Mouse (Mus musculus) c-Kit-negative CD71-positive TER-119-positive erythroid progenitor cells, embryonic 14.5 days (primary cell): Measurements from ENCODE around the gene Art5.

Experiments used
- DNase-seq: peaks from one replicate; pipeline ENCODE4 v3.0.0-alpha.2; 2013; ENCODE audit warnings: low read depth, low spot score

The Art5 gene

DNA sequence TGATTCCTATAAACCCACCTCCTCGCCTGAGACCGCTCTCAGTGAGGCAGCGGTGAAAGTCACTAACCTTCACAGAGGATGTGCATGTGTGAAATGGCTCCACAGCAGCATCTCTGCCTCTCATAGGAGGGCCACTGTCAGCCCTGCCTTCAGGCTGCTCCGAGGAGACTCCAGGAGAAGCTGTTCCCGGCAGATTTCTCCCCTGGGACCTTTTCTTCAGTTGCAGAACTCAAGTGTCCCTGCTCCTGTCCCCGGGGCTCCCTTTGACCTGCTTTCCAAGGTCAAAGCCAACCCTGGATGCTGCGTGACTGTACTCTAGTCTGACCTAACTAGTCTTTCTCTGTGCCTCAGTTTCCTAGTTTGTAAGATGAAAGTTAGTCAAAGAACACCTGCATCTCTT lies at the start of gene Art5:
Art5 (minus strand) TSS at position 319 of the 400 bp plus-strand sequence.
- DNase-seq, result no peak

DNA sequence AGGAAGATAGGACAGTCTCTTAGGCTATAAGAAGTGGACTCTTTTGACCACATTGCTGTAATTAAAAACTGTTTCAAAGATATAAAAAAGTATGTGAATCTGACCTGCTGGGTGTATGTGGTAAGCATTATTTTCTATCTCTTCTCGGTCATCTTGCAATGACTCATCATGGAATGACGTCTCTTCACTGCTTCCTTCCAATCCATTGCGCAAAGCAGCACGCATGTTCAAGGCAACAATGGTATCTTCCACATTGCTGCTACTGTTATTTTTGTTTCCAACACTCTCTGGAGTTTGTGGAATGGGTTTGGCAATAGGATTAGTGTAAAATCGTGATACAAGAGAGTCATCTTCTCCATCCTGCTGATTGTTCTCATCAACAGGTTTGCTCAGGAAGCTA lies 44.4 kb upstream of the Art5 start:
- no peak for DNase-seq

DNA sequence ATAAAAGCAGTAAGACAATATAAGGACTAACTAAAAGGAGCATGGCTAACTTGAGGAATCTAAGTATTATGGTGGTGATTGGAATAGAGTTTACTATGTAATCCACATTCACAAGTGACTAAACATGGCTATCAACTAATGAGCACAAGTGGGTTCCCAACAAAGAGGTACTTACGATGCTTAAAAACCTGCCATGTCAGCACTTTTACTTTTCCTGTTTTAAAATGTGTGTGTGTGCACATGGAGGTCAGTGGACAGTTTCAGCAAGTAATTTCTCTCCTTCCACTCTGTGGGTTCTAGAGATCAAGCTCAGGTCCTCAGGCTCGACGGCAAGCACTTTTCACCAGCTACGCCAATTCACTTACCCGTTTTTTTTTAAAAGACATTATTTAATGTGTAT lies 28.6 kb upstream of the Art5 start:
- no peak for DNase-seq

DNA sequence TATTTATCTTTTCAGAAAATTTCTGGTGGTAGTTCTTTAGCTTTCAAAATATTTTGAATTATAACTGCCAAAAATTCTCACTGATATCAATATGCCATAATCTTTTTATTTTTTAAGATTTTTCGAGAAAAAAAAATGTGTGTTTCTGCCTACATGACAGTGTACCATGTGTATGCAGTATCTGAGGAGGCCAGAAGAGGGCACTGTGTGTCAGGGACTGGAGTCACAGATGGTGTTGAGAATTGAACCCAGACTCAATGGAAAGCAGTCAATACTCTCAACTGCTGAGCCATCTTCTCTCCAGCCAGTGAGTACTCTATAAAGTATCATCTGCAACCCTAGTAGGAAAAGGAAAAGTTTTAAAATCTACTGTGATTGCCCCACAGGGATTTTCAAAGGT lies 28.2 kb upstream of the Art5 start:
- DNase-seq, result peak; percentile 37

DNA sequence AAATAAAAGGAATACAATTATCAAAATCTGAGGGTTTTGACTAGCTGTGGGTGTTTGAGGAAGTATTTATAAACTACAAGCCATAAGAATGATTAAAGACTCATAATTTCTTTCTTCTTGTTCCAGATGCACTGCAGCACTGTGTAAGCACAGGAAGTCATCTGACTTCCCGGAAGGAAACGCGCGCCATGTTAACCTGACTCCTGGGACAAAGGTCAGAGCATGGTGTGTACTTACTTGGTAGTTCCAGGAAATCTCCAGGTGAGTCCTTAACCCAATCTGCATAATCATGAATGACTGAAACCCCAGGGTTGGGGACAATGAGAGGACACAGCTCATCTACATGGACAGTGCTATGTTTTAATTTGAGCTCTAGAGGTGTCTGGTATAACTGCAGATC lies 23.1 kb upstream of the Art5 start:
- no peak for DNase-seq

DNA sequence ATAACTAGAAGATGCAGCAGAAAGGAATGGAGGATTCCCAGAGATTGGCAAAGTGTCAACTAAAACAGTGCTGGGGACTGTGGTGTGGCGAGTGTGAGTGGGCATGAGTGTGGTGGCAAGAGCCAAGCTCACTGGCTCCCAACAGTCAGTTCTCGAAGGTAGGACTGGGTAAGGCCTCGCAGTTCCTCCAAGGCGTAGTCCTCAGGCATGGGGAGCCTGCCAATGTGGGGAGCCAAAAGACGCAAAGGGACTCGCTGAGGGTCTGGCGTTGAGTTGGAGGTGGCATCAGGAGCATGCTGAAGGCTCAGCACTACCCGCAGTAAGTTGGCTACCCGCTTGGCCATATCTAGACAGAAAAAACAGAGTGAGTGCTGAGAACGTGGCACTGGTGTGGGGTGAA lies 11.0 kb upstream of the Art5 start:
- no peak for DNase-seq

DNA sequence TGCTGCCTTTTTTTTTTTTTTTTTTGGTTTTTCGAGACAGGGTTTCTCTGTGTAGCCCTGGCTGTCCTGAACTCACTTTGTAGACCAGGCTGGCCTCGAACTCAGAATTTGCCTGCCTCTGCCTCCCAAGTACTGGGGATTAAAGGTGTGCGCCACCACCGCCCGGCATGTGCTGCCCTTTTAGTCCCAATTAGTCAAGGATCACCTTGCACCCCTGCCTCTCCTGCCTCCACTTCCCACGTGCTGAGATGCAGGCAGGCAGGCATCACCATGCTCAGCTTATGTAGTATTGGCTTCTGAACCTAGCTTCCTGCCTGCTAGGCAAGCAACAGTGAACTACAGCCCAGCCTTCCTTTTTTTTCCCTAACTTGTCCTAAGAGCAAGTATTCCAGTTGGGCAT lies 8.1 kb upstream of the Art5 start:
- DNase-seq, result no peak

DNA sequence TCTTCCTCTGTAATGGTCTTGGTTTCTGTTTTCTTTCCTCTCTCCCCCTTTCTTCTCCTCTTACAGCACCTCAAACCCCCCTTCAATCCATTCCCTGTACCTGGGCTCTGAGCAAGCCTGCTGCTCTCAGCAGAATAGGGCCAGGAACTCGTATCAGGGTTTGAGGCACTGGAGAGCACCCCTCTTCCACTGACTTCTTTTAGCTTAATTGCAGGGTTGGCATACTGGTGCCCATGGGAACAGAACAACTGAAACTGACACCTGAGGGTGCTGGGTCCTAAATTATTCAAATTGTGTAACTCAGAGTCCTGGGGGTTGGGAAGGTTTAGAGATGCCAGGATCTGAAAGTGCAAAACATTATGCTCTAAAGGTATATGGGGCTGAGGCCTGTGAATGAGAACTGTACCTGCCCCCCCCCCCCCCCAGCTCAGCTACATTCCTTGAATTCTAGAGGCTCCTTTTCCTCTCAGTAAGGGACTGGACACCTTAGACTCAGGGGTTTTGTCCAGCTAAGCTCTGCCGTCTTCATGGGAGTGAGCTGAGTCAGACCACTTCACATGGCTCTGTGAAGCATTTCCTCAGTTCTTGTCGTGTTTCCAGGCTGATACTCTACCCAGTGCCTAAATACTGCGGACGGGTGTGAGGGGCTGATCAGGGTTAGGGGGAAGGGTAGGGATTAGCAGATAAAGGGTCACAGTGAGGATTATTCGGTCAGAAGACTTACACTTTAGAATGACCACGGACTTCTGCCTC lies 7.5 kb upstream of the Art5 start, which contains the start of gene Chrna10:
Chrna10 (minus strand) TSS at position 250 of the 753 bp plus-strand sequence.
- DNase-seq, result no peak

DNA sequence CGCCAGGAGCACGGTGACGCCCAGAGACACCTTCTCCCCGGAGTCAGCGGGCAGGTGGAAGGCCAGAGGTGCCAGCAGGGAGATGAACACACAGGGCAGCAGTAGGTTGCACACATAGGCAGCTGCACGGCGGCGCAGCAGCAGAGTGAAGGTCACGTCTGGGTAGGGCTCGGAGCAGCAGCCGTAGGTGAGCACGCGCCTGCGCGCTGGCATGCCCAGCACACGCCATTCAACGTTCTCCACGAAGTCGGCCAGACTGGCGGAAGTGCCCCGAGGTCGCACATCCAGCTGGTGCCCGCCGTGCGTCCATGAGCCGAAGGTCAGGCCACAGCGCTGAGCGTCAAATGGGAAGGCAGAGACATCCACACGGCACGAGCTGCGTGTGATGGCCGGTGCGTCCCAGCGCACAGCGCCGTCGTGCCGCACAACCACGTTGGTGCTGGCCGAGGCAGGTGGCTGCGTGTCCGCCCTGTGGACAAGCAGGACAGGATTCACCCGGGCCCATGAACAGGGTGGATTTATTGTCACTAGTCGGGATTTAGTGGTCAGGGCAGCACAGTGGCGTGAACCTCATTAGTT lies 4.0 kb upstream of the Art5 start:
- DNase-seq, result no peak

DNA sequence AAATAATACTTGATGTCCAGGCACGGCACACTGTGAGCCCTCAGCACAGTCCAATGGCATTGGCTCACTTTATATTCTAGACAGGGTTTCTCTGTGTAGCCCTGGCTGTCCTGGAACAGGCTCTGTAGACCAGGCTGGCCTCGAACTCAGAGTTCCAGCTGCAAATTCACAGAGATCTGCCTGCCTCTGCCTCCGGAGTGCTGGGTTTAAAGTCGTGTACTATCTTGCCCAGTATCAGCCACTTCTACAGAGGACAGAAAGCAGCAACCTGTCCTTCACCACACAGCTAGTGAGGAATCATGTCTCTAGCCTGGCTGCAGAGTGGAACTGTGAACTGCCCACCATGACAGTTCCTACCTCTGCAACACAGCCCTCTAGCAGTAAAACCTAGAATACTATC lies 457 bp upstream of the Art5 start:
- DNase-seq, result no peak

DNA sequence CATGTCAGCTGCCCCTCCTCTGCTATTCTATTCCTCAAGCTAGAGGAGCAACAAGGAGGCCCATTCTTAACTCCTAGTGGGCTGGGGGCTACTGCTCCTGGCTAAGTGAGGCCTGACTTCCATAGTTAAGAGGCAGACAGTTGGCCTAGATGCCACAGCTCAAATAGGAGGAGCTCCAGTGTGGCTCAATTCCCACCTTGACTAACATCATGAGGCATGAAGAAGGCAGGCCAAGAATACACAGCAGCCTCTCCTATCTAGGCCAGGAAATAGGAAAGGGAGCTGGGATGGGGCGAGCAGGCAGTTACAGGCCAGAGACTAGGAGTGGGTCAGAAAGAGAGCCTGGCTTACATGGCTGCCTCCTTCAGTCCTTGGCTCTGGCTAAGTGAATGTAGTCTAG lies 1.1 kb downstream of the Art5 start:
- no peak for DNase-seq

DNA sequence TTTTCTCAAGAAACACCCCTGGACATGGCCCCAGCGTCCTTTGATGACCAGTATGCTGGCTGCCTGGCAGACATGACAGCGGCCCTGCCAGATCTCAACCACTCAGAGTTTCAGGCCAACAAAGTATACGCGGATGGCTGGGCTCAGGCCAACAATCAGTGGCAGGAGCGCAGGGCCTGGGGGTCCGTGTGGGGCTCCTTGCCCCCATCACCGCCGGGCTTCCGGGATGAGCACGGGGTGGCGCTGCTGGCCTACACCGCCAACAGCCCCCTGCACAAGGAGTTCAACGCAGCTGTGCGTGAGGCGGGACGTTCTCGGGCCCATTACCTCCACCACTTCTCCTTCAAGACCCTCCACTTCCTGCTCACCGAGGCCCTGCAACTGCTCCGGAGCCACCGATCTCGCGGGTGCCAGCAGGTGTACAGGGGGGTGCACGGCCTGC lies 2.6 kb downstream of the Art5 start:
- DNase-seq, result no peak

DNA sequence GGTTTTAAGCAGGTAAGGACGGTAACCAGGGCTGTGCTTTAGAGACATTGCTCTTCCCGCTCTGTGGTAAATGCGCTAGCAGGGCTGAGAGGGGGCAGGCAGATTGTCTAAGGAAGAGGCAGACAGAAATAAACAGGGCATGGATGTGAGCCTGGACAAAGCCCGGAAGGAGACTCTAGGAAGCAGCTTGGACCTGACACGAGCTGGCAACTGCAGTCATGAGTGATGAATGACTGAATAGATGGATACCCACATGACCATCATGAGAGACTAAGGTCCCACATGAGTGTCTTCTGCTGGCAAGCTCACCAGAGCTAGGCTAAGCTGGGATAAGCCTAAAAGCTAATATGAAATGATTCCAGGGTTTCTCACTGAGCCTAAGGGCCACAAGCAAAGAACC lies 5.2 kb downstream of the Art5 start:
- DNase-seq, result no peak

DNA sequence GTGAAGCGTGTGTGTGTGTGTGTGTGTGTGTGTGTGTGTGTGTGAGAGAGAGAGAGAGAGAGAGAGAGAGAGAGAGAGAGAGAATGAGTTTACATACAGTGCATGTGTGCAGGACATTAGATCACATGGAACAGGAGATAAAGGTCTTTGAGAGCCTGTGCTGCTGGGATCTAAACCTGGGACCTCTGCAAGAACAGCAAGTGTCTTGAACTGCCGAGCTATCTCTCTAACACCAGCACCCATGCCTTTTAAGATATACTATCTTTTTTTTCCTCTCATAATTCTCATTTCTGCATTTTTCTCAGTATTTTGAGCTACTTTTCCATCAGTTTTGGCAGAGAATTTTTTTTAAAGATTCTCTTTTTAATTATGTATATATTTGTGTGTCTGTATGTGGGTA lies 5.7 kb downstream of the Art5 start:
- DNase-seq, result no peak

DNA sequence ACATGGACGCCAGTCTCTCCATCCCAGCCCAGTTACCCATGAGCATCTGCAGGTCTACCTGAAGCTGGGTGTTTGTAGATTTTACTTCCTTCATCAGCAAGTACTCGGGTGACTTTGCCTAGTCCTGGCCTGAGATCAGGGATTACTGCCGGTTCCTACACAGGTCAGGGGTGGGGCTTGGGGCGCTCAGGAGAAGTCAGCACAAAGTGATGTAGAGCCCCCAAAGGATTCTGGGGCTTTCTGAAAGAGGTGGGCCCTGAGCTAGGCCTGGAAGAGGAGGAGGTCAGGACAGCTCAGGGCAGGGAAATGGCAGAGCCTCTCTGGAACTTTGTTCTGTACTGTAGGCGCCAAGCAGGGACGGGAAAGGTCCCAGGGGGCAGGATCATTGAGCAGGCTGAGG lies 6.6 kb downstream of the Art5 start:
- no peak for DNase-seq

DNA sequence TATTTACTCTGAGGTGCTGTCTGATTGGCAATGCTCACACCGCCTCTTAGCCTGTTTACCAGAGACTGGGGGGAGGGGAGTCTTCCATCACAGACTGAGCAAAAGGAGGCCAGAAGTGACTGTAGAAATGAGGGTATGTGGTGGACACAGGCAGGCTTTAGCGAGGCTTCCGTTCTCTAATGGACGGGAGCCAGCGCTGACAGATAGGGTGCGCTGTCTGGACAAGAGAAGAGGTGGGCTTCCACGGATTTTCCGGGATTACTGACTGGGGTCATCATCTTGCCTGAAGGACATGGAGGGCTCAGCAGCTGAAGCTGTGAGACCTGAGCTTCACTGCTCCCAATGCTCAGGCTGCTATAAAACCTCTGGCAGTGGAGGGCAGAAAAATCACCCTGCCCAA lies 7.0 kb downstream of the Art5 start:
- no peak for DNase-seq

DNA sequence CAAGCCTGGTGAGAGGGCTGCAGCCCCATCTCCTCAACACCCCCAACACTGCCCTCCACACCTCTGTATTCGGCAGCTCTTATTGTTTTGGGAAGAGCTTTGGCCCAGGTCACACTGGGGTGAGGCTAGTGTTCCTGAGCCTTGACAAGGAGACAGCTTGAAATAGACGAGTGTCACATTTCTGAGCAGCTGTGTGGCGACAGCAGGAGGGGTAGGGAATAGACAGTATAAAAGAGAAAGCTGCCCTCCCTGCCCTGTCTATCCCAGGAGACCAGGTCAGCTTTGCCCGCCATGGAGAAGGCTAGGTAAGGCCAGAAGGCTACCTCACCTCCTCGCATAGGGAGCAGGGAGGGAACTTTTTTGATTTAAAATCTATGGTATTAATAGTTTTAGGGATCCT lies 7.8 kb downstream of the Art5 start, which contains the start of gene Art1:
Art1 (plus strand) TSS at position 257 of the 400 bp plus-strand sequence.
- DNase-seq, result no peak

DNA sequence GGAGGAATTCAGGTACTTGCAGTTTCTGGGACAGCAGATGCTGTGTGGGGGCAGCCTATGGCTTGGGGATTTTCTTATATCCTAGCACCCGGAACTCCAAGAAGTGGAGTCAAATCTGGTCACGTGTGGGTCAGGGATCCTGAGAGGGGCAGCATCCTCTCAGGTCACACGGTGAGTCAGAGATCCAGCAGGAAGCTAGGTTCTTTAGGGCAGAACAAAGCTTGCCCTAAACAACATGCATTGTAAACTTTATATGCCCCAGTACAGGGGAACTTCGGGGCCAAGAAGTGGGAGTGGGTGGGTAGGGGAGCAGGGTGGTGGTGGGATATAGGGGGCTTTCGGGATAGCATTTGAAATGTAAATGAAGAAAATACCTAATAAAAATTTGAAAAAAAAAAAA lies 8.4 kb downstream of the Art5 start:
- no peak for DNase-seq

DNA sequence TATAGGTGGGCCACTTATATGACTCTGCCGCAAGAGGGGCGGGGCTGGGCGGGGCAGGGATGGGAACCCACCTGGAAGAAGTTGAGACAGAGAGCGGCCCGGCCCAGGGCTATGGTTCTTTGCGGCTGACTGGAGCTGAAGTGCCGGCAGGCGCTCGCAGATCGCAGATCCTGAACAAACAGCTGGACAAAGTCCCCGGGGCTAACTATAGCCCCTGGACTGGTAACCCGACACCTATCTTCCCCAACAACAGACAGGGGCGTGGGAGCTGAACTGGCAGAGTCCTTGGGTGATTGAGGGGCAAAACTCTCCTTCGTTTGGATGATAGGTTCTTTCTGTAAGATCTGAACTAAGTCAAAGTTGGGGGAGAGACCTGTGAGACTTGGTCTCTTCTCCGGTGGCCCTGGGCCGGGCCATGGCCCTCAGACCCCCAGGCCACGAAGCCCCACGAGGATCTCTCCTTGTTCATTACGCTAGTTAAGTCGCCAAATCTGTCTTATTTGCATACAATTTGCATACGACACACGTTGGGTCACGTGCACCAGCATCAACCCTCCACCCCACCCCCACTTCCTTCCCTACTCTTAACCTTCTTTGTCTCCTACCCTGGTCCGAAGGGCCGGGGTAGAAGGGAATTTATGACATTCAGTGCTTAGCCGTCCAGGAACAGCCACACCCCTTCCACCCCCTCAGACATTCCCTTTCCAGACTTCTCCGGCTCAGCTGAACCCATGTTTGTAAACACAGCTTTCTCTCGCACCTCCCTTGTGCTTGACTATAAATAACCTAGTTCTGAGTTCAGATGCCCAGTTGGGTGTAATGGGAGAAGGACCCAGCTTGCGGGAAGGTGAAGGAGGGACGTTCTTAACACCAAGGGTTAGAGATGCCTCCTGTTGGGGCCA lies 9.3 kb downstream of the Art5 start:
- no peak for DNase-seq

DNA sequence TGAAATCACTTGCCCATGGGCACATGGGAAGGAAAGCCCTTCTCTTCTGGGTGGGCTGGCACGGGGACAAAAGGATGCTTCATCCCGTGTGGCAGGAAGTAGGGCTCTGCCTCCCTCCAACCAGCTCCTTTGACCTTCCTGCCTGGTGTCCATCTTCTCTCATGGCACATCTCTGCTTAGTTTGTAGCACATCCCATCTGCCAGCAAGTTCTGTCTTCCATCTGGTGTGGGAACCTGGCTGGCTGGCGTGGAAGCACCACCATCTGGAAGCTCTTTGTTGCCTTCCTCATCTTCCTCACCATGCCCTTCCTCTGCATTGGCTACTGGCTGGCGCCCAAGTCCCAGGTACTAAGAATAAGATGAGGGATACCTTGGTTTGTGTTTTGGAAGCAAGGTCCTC lies 22.0 kb downstream of the Art5 start:
- DNase-seq, result no peak

DNA sequence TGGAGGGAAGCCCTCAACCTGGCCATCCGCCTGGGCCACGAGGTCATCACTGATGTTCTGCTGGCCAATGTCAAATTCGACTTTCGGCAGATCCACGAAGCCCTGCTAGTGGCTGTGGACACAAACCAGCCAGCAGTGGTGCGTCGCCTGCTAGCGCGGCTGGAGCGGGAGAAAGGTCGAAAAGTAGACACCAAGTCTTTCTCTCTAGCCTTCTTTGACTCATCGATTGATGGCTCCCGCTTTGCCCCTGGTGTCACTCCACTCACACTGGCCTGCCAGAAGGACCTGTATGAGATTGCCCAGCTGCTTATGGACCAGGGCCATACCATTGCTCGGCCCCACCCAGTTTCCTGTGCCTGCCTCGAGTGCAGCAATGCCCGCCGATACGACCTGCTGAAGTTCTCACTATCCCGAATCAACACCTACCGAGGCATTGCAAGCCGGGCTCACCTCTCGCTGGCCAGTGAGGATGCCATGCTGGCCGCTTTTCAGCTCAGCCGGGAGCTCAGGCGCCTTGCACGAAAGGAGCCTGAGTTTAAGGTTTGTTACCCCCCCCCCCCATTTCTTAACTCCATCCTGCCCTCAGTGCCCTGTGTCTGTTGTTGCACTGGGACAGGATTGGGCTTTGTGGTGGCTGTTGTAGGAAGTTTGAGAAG lies 25.1 kb downstream of the Art5 start:
- no peak for DNase-seq

DNA sequence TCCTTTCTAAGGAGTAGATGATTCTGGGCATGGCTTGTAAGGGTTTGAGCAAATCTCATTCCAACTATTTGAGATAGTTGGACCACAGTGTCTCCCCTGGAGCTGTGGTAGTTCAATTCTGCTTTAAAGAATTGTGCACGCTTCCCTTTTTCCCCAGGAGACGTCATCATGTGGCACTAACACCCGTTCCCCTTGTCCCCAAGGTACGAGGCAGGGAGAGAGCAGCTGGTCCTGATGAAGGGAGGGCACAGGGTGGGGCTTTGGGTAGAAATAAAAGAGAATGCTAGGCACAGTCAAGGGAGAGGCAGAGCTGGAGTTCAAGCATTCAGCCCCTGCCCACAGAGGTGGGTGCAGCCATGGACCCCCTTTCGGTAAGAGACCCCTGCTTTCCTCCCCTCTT lies 26.5 kb downstream of the Art5 start, which contains the start of gene Trpc2:
Trpc2 (plus strand) TSS at position 301 of the 400 bp plus-strand sequence.
- no peak for DNase-seq
